Mouse (Mus musculus) heart, embryonic 16.5 days (tissue): ENCODE measurements around the gene Jak1. TPM values are rescaled to one million over a fixed set of nuclear protein-coding genes. Genes with fewer than 3 reads are reported as not detected.
A peak's percentile ranks its signal among the peaks of the same experiment; 100 is the strongest.

Source experiments
- ATAC-seq: fragments of 200-750 bp; cut with Nextera tagmentation; replicated peaks from 2 replicates; pipeline ENCODE4 v1.8.0; 2017; ENCODE audit warnings: moderate number of reproducible peaks; ENCODE audit not compliant: insufficient read depth, low FRiP score; ENCODE audit errors: extremely low read depth
- H3K27ac ChIP-seq: fragments of 300-500 bp; sonication (generic); 2 replicates; pipeline ENCODE4 v1.5.1; 2014; ENCODE audit warnings: mild to moderate bottlenecking, low read length, control low read depth, moderate library complexity
- H3K27me3 ChIP-seq: fragments of 300-500 bp; sonication (generic); 2 replicates; pipeline ENCODE4 v1.6.1; 2014; ENCODE audit warnings: low read length, mixed read lengths; ENCODE audit not compliant: control insufficient read depth, insufficient read depth
- H3K36me3 ChIP-seq: fragments of 300-500 bp; sonication (generic); 2 replicates; pipeline ENCODE4 v1.6.1; 2014; ENCODE audit not compliant: control insufficient read depth, insufficient read depth
- H3K4me1 ChIP-seq: fragments of 300-500 bp; sonication (generic); 2 replicates; pipeline ENCODE4 v1.6.1; 2014; ENCODE audit warnings: low read length, mixed read lengths; ENCODE audit not compliant: control insufficient read depth, insufficient read depth
- H3K4me2 ChIP-seq: fragments of 300-500 bp; sonication (generic); 2 replicates; pipeline ENCODE4 v1.6.1; 2014; ENCODE audit warnings: low read depth, mild to moderate bottlenecking, control low read depth, low read length
- H3K4me3 ChIP-seq: fragments of 300-500 bp; sonication (generic); 2 replicates; pipeline ENCODE4 v1.5.1; 2014; ENCODE audit warnings: mild to moderate bottlenecking, control low read depth, low read length
- H3K9ac ChIP-seq: fragments of 300-500 bp; sonication (generic); 2 replicates; pipeline ENCODE4 v1.6.1; 2014; ENCODE audit warnings: low read length, control low read depth
- H3K9me3 ChIP-seq: fragments of 300-500 bp; sonication (generic); replicated peaks from 2 replicates; pipeline ENCODE4 v1.6.1; 2016; ENCODE audit warnings: low read length; ENCODE audit not compliant: control insufficient read depth
- WGBS: fragments of 180-500 bp; shearing (Covaris S2); extraction: QIAGEN DNeasy Blood & Tissue Kit; methylation state at CpG from one replicate; pipeline ENCODE4 v1.1.7; 2014; 5-methylcytosine and 5-hydroxymethylcytosine counted together
- polyA plus RNA-seq: library from polyadenylated mRNA; unstranded; fragments of >200 nt; fragmentation: Nextera tagmentation; extraction: Ambion mirVana; gene quantifications from 2 replicates; pipeline ENCODE4 v1.2.1, GENCODE M21; 2015

The Jak1 gene
- polyA plus RNA-seq, 1 experiment from 2014 or later = 65.7 TPM

DNA sequence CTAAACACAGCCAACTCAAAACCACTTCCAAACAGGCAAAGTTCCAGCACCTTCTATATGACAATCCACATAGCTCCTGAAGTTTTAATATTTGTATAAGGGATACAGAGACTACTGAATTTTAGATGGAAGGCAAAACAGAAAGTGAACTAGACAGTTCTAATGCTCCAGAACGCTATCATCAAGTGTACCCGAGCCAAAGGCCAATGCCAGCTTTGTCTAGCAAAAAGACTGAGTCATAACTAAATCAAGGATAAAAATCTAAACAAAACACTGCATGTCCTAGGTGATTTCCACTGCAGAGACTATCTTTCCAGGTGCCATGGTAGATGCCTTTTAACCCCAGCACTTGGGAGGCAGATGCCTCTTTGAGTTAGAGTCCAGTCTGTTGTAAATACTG is 68.7 kb downstream of the Jak1 start:
- Histone ChIP-seq H3K4me1 (peaks cover 17% of the 10 kb centered on the region), H3K4me3 (no peak overlapping the region), H3K9me3 (no peaks in the 10 kb centered on the region), H3K36me3 (no peaks in the 10 kb centered on the region), H3K9ac (no peak overlapping the region), H3K4me2 (no peak overlapping the region), H3K27me3 (no peaks in the 10 kb centered on the region), H3K27ac (no peak overlapping the region)
- WGBS = 62% methylated on average over 2 of the region's 2 CpGs
- ATAC-seq = no peak

DNA sequence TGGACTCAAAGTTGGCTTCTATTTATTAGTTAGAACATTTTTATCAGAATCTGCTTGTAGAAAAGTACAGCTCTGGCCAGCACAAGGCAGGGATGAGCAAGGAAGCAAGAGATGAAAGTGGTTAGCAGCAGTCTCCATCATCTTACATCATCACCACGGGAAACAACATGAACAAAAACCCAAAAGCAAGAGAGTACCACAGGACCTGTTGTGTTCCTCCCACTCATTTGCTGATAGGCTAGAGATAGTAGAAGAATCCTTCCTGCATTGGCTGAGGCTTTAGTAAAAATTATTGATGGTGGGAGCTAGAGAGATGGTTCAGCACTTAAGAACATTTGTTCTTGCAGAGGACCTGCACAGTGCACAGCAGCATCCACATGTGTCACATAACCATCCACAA is 70.9 kb downstream of the Jak1 start:
- Histone ChIP-seq H3K36me3 (0 out of 2 replicates have a peak, but pooled peaks cover 4% of the 10 kb centered on the region), H3K27ac (no peak overlapping the region), H3K4me2 (no peak overlapping the region), H3K4me1 (peaks cover 17% of the 10 kb centered on the region), H3K9me3 (no peaks in the 10 kb centered on the region), H3K27me3 (no peaks in the 10 kb centered on the region), H3K9ac (no peak overlapping the region), H3K4me3 (no peak overlapping the region)
- WGBS = 73% methylated on average over 1 of the region's 1 CpGs
- ATAC-seq = no peak

DNA sequence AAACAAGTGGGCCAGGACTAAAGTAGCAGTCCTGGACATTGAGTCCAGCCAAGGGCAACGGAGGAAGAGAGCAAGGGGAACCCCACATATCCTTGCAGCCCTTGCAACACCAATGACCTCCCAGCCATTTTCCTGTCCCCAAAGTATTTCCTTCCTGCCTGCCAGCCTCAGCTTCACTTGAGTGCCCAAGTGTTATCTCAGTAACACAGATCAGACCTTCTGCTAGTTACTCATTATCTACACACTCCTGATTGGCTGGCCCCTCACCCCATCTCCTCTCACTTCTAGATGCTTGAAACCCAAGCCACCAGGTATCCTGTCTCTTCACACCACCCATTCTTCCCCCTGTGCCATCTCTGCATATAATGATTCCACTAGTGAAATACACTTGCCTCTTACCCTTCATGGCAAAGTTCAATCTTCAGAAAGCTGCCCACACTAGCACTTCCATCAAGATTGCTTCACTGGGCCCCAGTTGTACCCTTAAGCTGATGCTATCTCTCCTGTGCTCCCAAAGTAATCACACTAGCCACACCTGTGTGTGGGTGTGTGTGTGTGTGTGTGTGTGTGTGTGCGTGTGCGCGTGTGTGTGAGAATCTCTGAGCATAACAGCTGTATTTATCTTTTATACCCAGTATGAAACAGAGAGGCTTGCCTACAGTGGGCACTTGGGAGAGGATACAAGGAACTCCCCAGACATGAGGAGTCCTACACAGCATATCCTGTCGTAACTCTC is 72.7 kb downstream of the Jak1 start:
- H3K36me3 ChIP-seq = peaks cover 8% of the 10 kb centered on the region; the same call in 1 of the 2 replicates
- H3K4me3 ChIP-seq = no peak overlapping the region
- H3K27me3 ChIP-seq = no peaks in the 10 kb centered on the region
- H3K9me3 ChIP-seq = no peaks in the 10 kb centered on the region
- no peak for ATAC-seq
- H3K4me2 ChIP-seq = no peak overlapping the region
- H3K4me1 ChIP-seq = peaks cover 3% of the 10 kb centered on the region
- H3K27ac ChIP-seq = no peak overlapping the region
- H3K9ac ChIP-seq = no peak overlapping the region
- 82% methylated on average over 5 of the region's 5 CpGs for WGBS

GRCm38 (mm10) chr4:101187381-101187780 is 77.7 kb downstream of the Jak1 start:
- Histone ChIP-seq H3K4me2 (no peak overlapping the region), H3K27me3 (no peaks in the 10 kb centered on the region), H3K36me3 (peaks cover 12% of the 10 kb centered on the region), H3K4me1 (peaks cover 14% of the 10 kb centered on the region), H3K4me3 (no peak overlapping the region), H3K9ac (no peak overlapping the region), H3K9me3 (no peaks in the 10 kb centered on the region), H3K27ac (peak overlapping the region; percentile 32; the same call in 1 of the 2 replicates)
- WGBS = 85% methylated on average over 4 of the region's 4 CpGs
- peak; percentile 29; the same call in 1 of the 2 replicates for ATAC-seq

GRCm38 (mm10) chr4:101186591-101186990 is 78.5 kb downstream of the Jak1 start:
- ATAC-seq = no peak
- peaks cover 12% of the 10 kb centered on the region for H3K4me1 ChIP-seq
- H3K9me3 ChIP-seq = no peaks in the 10 kb centered on the region
- no peak overlapping the region for H3K9ac ChIP-seq
- no peaks in the 10 kb centered on the region for H3K27me3 ChIP-seq
- peaks cover 17% of the 10 kb centered on the region for H3K36me3 ChIP-seq
- H3K4me3 ChIP-seq = no peak overlapping the region
- H3K27ac ChIP-seq = no peak overlapping the region; the same call in 1 of the 2 replicates
- 80% methylated on average over 5 of the region's 5 CpGs for WGBS
- H3K4me2 ChIP-seq = no peak overlapping the region

DNA sequence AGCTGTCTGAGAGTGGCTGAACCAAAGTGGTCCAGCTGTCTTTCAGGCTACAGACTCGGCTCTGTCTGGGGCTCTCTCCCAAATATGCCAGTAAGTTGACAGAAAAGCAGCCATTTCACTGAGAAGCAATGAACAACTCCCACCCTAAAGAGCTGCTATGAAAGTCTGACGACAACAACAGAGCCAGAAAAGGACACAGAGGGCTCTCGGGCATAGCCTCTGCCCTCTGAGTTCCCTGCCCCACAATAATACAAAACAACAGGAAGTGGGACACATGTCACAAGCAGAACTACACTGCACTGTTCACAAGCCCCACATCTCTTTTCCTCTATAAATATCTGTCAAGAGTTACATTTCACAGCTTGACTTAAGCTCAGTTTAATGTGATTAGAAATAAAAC is 79.9 kb downstream of the Jak1 start:
- no peak for ATAC-seq
- H3K27me3 ChIP-seq = no peaks in the 10 kb centered on the region
- WGBS = 51% methylated on average over 3 of the region's 3 CpGs
- no peaks in the 10 kb centered on the region for H3K9me3 ChIP-seq
- H3K4me3 ChIP-seq = no peak overlapping the region
- H3K27ac ChIP-seq = no peak overlapping the region
- H3K36me3 ChIP-seq = peaks cover 15% of the 10 kb centered on the region
- no peak overlapping the region for H3K4me2 ChIP-seq
- H3K4me1 ChIP-seq = peaks cover 19% of the 10 kb centered on the region
- no peak overlapping the region for H3K9ac ChIP-seq

DNA sequence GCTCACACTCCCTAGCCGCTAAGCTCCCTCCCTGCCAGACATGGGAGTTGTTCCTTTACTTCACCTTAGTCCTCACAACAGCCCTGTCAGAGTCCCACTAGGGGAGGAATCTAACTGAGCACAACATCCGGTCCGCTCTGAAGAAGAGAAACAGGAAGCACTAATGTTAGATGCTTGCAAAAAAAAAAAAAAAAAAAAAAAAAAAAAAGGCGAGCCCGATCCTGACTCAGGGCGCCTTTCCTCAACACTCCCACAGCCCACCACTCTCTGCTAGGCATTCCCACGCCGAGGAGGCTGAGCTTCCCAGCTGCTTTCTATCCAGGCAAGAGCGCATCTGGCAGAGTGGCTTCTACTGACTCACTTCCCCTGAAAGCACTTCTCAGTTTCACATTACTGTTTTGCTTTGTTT is 82.5 kb downstream of the Jak1 start:
- 41% methylated on average over 7 of the region's 9 CpGs for WGBS
- peaks cover 14% of the 10 kb centered on the region for H3K36me3 ChIP-seq
- H3K27ac ChIP-seq = peak overlapping the region; percentile 68
- H3K4me1 ChIP-seq = peaks cover 27% of the 10 kb centered on the region
- ATAC-seq = peak; percentile 51
- 0 out of 2 replicates have a peak overlapping the region, but pooled peaks have one; percentile 9 for H3K4me2 ChIP-seq
- no peak overlapping the region for H3K9ac ChIP-seq
- H3K9me3 ChIP-seq = no peaks in the 10 kb centered on the region
- no peak overlapping the region for H3K4me3 ChIP-seq
- H3K27me3 ChIP-seq = no peaks in the 10 kb centered on the region

DNA sequence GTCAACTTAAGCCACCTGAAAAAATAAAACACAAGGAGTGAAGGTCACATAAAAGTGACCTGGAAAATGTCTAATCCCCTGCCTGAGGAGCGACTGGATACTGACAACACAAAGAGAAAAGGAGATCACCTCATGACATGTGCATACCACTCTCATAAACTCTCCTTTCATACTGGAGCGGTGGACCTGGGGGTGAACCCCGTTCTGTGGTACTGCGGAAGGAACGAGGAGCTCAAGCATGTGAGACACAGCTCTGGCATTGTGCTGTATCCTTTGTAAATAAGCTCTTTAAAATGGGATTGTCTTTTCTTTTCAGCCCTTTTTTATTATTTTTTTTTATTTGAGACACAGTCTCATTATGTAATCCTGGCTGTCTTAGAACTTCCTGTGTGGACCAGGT is 84.4 kb downstream of the Jak1 start:
- H3K9ac ChIP-seq = no peak overlapping the region
- WGBS = 60% methylated on average over 5 of the region's 5 CpGs
- H3K27me3 ChIP-seq = no peaks in the 10 kb centered on the region
- no peaks in the 10 kb centered on the region for H3K9me3 ChIP-seq
- H3K36me3 ChIP-seq = peaks cover 14% of the 10 kb centered on the region
- no peak for ATAC-seq
- no peak overlapping the region for H3K4me2 ChIP-seq
- H3K27ac ChIP-seq = no peak overlapping the region
- peaks cover 24% of the 10 kb centered on the region for H3K4me1 ChIP-seq
- H3K4me3 ChIP-seq = no peak overlapping the region

- ATAC-seq = no peak
- WGBS = 23% methylated on average over 6 of the region's 6 CpGs
- Histone ChIP-seq H3K36me3 (peaks cover 15% of the 10 kb centered on the region), H3K9ac (no peak overlapping the region), H3K4me2 (0 out of 2 replicates have a peak overlapping the region, but pooled peaks have one; percentile 7), H3K4me3 (no peak overlapping the region), H3K27me3 (no peaks in the 10 kb centered on the region), H3K9me3 (no peaks in the 10 kb centered on the region), H3K27ac (no peak overlapping the region), H3K4me1 (peaks cover 21% of the 10 kb centered on the region)
Measured at GRCm38 (mm10) chr4:101179836-101180235, 85.2 kb downstream of the Jak1 start.
